Mouse (Mus musculus) hindbrain, postnatal 0 days (tissue): ENCODE measurements around the gene Col15a1. TPM values are rescaled to one million over a fixed set of nuclear protein-coding genes. Genes with fewer than 3 reads are reported as not detected.

Experiments
- ATAC-seq: fragments of 200-750 bp; cut with Nextera tagmentation; 2 replicates; pipeline ENCODE4 v1.8.0; 2017; ENCODE audit warnings: mild to moderate bottlenecking, moderate TSS enrichment, moderate library complexity
- DNase-seq: peaks from one replicate; pipeline ENCODE4 v3.0.0-alpha.2; 2015; ENCODE audit warnings: low spot score
- H3K27ac ChIP-seq: fragments of 300-500 bp; sonication (generic); 2 replicates; pipeline ENCODE4 v1.5.1; 2014; ENCODE audit warnings: mild to moderate bottlenecking
- H3K27me3 ChIP-seq: fragments of 300-500 bp; sonication (generic); 2 replicates; pipeline ENCODE4 v1.6.1; 2014; ENCODE audit warnings: low read length, mixed read lengths; ENCODE audit not compliant: insufficient read depth
- H3K36me3 ChIP-seq: fragments of 300-500 bp; sonication (generic); 2 replicates; pipeline ENCODE4 v1.6.1; 2014; ENCODE audit warnings: low read length, mixed read lengths; ENCODE audit not compliant: insufficient read depth
- H3K4me1 ChIP-seq: fragments of 300-500 bp; sonication (generic); 2 replicates; pipeline ENCODE4 v1.6.1; 2014; ENCODE audit warnings: antibody characterized with exemption, low read length, mixed read lengths; ENCODE audit not compliant: insufficient read depth
- H3K4me2 ChIP-seq: fragments of 300-500 bp; sonication (generic); 2 replicates; pipeline ENCODE4 v1.6.1; 2014; ENCODE audit warnings: low read depth, mild to moderate bottlenecking, low read length, moderate library complexity, mixed read lengths
- H3K4me3 ChIP-seq: fragments of 300-500 bp; sonication (generic); 2 replicates; pipeline ENCODE4 v1.5.1; 2014; ENCODE audit warnings: low read length
- H3K9ac ChIP-seq: fragments of 300-500 bp; sonication (generic); replicated peaks from 2 replicates; pipeline ENCODE4 v1.6.1; 2014; ENCODE audit warnings: mild to moderate bottlenecking, low read length, moderate library complexity, mixed read lengths
- H3K9me3 ChIP-seq: fragments of 300-500 bp; sonication (generic); 2 replicates; pipeline ENCODE4 v1.6.1; 2016; ENCODE audit warnings: low read length, mixed read lengths
- CTCF ChIP-seq: IDR thresholded peaks from 2 replicates; pipeline ENCODE4 v1.5.1; 2016; ENCODE audit warnings: antibody characterized with exemption, control low read depth, low read depth
- WGBS: fragments of 180-500 bp; shearing (Covaris S2); extraction: QIAGEN DNeasy Blood & Tissue Kit; methylation state at CpG from one replicate; pipeline ENCODE4 v1.1.7; 2014; 5-methylcytosine and 5-hydroxymethylcytosine counted together
- polyA plus RNA-seq: library from polyadenylated mRNA; unstranded; fragments of >200 nt; fragmentation: Nextera tagmentation; extraction: Ambion mirVana; gene quantifications from 2 replicates; pipeline ENCODE4 v1.2.1, GENCODE M21; 2015
- total RNA-seq: library from RNA; depleted of rRNA; stranded (reverse); fragments of >200 nt; gene quantifications from 2 replicates; pipeline ENCODE4 v1.2.3, GENCODE M21; 2014; rRNA removed

The Col15a1 gene
- total and polyA plus RNA-seq, 2 experiments from 2014 or later: 3.7 to 13.7 TPM

GRCm38 (mm10) chr4:47353416-47354111 lies 145.6 kb downstream of the Col15a1 start:
- H3K36me3 ChIP-seq: no peaks in the 10 kb centered on the region
- no peak for TF ChIP-seq CTCF
- ATAC-seq (peak; percentile 80), DNase-seq (peak; percentile 79)
- 2% methylated on average over 59 of the region's 73 CpGs for WGBS
- peaks cover 6% of the 10 kb centered on the region; the same call in 1 of the 2 replicates for H3K4me1 ChIP-seq
- peak overlapping the region; percentile 84 for H3K4me3 ChIP-seq
- no peaks in the 10 kb centered on the region for H3K27me3 ChIP-seq
- H3K4me2 ChIP-seq: peak overlapping the region; percentile 94
- peak overlapping the region; percentile 87 for H3K27ac ChIP-seq
- peak overlapping the region; percentile 74 for H3K9ac ChIP-seq
- no peaks in the 10 kb centered on the region for H3K9me3 ChIP-seq

- ATAC-seq: no peak
- WGBS: 25% methylated on average over 3 of the region's 3 CpGs
- no peak for TF ChIP-seq CTCF
Observed at GRCm38 (mm10) chr4:47354304-47354703, 146.3 kb downstream of the Col15a1 start.

GRCm38 (mm10) chr4:47362662-47363061 lies 154.7 kb downstream of the Col15a1 start:
- DNase-seq: no peak

More at GRCm38 (mm10) chr4:47354304-47354703, 146.3 kb downstream of the Col15a1 start:
- no peaks in the 10 kb centered on the region for H3K27me3 ChIP-seq
- peak overlapping the region; percentile 74; the same call in 1 of the 2 replicates for H3K9ac ChIP-seq
- DNase-seq: no peak
- no peak overlapping the region for H3K27ac ChIP-seq
- peaks cover 6% of the 10 kb centered on the region; the same call in 1 of the 2 replicates for H3K4me1 ChIP-seq
- H3K36me3 ChIP-seq: no peaks in the 10 kb centered on the region
- H3K4me2 ChIP-seq: peak overlapping the region; percentile 94
- H3K9me3 ChIP-seq: no peaks in the 10 kb centered on the region
- peak overlapping the region; percentile 84 for H3K4me3 ChIP-seq

More at GRCm38 (mm10) chr4:47362662-47363061, 154.7 kb downstream of the Col15a1 start:
- Histone ChIP-seq H3K36me3 (no peaks in the 10 kb centered on the region), H3K9me3 (no peaks in the 10 kb centered on the region), H3K27me3 (no peaks in the 10 kb centered on the region), H3K4me2 (no peak overlapping the region), H3K4me3 (no peak overlapping the region), H3K4me1 (peaks cover 5% of the 10 kb centered on the region; the same call in 1 of the 2 replicates), H3K9ac (no peak overlapping the region), H3K27ac (no peak overlapping the region)
- TF ChIP-seq CTCF: no peak
- ATAC-seq: no peak
- WGBS: 92% methylated on average over 2 of the region's 2 CpGs

Other genes with a start within 250 kb of the Col15a1 start
- 98.9 and 115 TPM in 2 replicates for gene Gabbr2, start 216.3 kb upstream of the Col15a1 start, total RNA-seq
- 16.7 and 17.7 TPM in 2 replicates for gene Gabbr2, start 216.3 kb upstream of the Col15a1 start, polyA plus RNA-seq
- gene Anks6, start 150.7 kb upstream of the Col15a1 start, total RNA-seq: 11.1 and 13.4 TPM in 2 replicates
- 3.0 and 3.2 TPM in 2 replicates for gene Anks6, start 150.7 kb upstream of the Col15a1 start, polyA plus RNA-seq
- 1.5 and 1.7 TPM in 2 replicates for gene Galnt12, start 116.3 kb upstream of the Col15a1 start, total RNA-seq
- gene Galnt12, start 116.3 kb upstream of the Col15a1 start, polyA plus RNA-seq: 1.2 and 1.4 TPM in 2 replicates
- 24.7 and 33.1 TPM in 2 replicates for gene Tgfbr1, start 145.1 kb downstream of the Col15a1 start, total RNA-seq
- gene Tgfbr1, start 145.1 kb downstream of the Col15a1 start, polyA plus RNA-seq: 13.0 and 14.0 TPM in 2 replicates